Mouse (Mus musculus) activated CD4-positive, CD25-positive, alpha-beta regulatory T cell, adult 4 months (primary cell): ENCODE results near the gene Ganab. TPM values are rescaled to one million over a fixed set of nuclear protein-coding genes. Genes with fewer than 3 reads are reported as not detected.
A peak's percentile ranks its signal among the peaks of the same experiment; 100 is the strongest.
"Not testable (repeated sequence)": the region's sequence is repeated elsewhere in the genome, so short reads cannot be mapped to it uniquely, and the experiment has no call there.

Experiments
- ATAC-seq: one replicate; pipeline ENCODE4 v1.8.0; 2017
- polyA plus RNA-seq, 2 experiments: library from polyadenylated mRNA; unstranded; fragments of 100-300 nt; shearing (Covaris generic); gene quantifications; one replicate each; pipeline ENCODE4 v1.2.1; 2017

The Ganab gene
- polyA plus RNA-seq, 2 experiments from 2014 or later, result 40.0 to 57.3 TPM

DNA sequence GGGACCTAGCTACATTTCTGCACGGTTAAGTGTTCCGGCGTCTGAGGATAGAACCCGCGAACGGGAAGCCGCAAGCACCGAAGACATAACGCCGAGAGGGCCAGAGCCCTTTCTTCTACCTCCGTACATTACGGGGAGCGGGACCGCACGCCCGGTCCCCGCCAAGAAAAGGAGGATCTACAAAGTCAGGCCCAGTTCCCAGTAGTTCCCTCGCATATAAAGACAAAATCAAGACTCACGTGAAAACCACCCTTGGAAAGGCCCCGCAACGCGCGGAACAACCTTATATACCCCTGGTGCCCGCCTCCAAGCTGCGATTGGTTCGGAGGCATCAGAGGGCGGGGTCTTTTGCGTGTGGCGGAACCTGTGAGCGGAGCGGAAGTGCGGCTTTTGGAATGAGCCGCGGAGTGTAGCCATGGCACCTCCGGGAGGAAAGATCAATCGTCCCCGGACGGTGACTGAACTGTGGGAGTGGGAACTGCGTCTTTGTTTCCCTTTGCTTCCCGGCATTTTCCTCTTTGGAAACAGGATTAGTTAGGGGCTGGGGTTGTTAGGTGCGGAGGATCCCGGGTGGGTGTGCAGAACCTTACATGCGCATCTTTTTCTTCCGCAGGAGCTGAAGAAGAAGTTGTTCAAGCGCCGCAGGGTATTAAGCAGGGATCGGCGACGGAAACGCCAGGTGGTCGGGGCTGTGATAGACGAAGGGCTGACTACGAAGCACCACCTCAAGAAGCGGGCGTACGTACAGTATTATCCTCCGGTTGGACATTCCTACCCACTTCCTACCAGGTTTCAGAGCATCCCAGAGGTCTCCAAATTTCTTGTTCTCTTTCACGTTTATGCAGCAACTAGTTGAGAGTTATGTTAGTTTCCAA is 9.1 kb upstream of the Ganab start, which contains the start of the genes 1810009A15Rik and Gm49416:
Gene 1810009A15Rik (plus strand): TSS at position 343 of the 875 bp plus-strand sequence.
Gene Gm49416 (plus strand): TSS at position 416 of the 875 bp plus-strand sequence.
- ATAC-seq, result peak; percentile 87

DNA sequence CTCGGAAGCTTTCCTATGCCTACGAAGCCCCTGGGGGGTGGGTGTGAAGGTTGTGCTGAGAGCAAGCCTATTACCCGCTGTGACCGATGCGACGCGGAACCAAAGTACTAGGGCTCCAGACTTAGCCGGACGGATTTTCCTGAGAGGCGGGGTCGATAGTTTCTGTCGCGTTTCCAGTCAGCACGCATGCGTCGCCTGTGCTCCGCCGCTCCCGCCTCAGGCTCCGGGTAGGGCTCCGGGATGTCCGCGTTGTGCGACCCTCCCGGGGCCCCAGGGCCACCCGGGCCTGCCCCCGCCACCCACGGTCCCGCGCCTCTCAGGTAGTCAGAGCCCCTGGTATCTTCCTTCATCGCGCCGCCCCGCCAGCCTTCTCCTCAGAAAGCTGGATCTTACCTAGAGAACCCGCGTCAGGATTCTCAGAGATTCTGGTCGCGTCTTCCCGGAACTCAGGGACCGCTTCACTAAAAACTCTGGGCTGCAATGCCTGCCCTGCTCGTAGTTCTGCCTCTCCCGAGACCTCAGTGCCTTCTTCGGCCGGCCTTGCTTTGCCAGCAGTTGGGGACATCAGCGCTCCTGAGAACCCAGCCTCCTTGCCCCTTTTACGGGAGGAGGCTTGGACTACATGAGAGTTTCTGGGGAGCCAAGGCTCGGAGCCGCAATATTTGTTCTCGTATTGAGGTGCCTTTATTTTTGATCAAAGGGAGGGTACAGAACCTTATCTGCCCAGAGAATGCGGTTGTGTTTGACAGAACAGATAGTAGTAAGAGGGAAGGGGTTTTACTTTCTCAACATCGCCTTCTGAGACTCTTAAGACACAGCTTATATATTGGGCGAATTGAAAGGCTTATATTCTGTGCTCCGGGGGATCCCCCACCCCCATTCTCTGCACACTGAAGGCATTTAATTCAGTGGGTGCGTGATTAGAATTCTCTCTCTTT is 4.8 kb upstream of the Ganab start, which contains the start of gene Ints5:
Gene Ints5 (plus strand): TSS at position 177 of the 938 bp plus-strand sequence.
- ATAC-seq, result peak; percentile 15

DNA sequence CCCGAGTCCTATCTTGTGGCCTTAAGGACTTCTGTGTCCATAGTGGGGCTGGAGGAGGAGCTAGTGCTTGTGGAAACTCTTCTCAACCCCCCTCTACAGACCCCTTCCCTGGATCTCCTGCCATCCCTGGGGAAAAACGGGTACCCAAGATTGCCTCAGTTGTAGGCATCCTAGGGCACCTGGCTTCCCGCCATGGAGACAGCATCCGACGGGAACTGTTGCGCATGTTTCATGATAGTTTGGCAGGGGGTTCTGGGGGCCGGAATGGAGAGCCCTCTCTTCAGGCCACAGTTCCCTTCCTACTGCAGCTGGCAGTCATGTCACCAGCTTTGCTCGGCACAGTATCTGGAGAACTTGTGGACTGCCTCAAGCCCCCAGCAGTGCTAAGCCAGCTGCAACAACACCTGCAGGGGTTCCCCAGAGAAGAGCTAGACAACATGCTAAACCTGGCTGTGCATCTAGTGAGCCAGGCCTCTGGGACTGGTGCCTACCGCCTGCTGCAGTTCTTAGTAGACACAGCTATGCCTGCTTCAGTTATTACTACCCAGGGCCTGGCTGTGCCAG is 2.4 kb upstream of the Ganab start:
- ATAC-seq, result no peak

DNA sequence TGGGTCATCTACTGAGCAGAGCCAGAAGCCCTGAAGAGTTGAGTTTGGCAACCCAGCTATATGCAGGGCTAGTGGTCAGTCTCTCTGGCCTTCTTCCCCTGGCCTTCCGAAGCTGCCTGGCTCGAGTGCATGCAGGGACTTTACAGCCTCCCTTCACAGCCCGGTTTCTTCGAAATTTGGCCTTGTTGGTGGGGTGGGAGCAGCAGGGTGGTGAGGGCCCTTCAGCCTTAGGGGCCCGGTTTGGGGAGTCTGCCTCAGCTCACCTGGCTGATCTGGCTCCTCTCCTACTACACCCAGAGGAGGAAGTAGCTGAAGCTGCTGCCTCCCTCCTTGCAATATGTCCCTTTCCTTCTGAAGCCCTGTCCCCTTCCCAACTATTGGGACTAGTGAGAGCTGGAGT is 1.6 kb upstream of the Ganab start:
- ATAC-seq, result not testable (repeated sequence)

DNA sequence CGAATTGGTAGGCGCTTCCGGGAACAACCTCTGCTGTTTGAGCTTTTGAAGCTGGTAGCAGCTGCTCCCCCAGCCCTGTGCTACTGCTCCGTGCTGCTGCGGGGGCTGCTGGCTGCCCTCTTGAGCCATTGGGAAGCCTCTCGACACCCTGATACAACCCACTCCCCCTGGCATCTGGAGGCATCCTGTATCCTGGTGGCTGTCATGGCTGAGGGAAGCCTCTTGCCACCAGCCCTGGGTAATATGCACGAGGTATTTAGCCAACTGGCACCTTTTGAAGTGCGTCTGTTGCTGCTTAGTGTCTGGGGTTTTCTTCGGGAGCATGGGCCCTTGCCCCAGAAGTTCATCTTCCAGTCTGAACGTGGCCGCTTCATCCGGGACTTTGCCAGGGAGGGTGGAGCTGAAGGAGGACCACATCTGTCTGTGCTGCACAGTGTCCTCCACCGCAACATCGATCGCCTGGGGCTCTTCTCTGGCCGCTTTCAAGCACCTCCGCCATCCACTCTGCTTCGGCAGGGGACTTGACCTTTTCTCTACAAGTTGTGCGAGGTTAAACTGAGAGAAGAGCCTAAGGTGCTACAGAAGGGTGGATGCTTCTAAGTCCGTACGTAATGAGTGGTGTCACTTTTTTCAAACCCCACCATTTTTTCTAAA is 533 bp upstream of the Ganab start:
- ATAC-seq, result not testable (repeated sequence)

DNA sequence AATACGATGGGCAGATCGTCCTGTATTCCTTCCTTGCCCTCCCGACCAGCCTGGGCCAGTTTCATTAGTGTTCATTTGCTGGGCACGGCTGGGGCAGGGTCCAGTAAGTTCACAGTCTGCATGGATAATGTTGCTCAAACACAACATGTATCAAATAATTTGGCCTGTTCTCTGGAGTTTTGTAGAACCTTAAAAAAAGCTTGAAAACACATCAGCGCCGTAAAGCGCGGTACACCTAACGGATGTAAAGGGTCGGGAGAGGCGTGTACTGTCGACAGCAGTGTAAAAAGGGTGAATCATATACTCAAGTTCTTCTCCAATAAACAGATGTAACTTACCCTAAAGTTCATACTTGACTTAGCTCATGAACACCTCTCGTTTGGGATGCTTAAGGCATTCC is 705 bp downstream of the Ganab start:
- ATAC-seq, result no peak

DNA sequence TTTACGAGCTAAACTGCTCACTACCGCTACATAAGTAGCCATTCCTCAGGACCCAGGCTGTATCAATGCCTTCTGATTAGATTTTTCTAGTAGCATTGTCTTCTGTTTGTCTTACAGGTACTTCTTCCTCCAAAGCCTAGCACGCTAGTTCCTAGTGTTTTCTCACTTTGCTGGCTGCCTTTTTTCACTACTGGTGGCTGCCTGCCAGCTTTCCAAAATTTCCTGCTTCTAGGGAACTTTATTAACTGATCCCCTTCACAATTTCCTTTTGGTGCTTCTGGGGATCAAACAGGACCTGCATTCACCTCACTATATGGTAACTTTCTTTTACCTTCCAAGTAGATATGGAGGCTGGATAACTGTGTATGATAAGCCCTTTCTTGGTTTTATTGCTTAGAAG is 1.2 kb downstream of the Ganab start:
- ATAC-seq, result no peak

DNA sequence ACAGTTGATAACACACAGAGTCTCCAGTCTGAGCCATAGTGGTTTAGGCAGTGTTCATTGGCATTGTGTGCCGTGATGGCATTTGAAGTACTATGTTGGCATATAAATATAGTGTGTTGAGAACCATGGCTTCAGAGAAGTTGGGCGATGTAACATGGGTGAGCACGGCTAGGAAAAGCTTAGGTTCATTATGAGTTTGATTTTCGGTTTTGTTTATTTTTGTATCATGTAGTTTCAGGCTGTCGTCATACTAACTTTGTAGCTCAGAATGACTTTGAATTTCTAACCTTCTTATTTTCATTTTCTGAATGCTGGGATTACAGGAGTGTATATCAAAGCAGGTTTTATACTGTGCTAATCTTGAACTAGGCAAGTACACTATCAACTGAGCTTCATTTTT is 5.5 kb downstream of the Ganab start:
- ATAC-seq, result no peak

DNA sequence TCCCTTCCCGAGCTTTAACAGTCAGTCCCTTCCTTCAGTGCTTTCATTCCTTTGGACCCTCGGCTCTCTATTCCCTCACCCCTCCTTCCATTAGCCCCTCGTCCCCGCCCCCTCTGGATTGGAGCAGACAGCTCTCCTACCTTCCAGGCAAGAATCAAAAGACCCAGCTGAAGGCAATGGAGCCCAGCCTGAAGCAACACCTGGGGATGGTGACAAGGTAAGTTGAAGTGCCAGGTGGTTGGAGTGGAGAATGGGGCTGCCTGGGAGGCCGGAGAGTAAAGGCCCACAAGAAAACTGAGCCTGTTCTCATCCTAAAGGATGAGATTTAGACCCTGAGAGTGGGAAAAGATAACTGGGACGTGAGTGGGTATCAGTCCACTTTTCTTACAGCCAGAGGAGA is 10.7 kb downstream of the Ganab start:
- no peak for ATAC-seq

DNA sequence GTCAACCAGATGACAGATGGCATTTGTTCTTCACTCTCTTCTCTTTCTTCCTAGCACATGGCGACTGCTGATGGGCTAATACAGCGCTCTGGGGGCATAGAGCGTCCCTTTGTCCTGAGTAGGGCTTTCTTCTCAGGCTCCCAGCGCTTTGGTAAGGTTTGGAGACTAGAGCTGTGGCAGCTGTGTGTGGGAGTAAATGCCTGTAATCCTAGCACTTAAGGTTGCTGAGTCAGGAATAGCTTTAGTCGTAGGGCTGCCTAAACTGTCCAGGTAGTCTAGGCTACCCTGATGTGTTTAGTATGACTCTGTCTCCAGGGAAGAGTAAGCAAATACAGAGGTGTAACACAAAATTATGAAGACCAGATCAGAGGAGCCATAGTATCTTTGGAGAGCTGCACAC is 13.9 kb downstream of the Ganab start:
- no peak for ATAC-seq

DNA sequence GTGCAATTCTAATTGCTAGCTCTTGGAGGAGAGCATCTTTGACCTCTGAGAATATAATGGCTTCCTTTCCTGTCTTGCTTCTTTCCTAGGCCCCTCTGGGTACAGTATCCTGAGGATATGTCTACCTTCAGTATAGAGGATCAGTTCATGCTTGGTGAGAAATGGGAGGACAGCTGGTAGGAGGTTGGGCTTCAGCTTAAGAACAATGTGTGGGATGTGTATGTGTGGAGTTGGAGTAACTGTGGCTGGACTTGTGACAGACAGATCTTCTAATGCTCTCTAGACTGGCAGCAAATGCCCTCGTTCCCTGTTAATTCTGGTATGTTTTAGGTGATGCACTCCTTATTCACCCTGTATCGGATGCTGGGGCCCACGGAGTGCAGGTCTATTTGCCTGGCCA is 16.3 kb downstream of the Ganab start:
- no peak for ATAC-seq

DNA sequence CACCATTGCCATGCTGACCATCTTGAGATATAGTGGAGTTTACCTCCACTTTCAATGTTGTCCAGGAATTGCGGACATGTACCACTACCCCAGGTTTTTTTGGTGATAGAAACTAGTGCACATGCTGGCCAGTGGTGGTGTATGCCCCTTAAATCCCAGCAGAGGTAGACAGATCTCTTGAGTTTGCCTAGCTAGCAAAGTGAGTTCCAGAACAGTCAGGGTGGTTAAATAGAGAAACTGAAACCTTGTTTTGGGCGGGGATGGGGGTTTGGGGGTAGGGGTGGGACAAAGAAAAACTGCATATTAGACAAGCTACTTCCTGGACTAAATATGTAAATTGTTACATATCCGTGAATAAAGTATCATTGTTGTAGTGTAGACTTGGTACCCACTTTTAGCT is 21.1 kb downstream of the Ganab start:
- peak; percentile 31 for ATAC-seq

DNA sequence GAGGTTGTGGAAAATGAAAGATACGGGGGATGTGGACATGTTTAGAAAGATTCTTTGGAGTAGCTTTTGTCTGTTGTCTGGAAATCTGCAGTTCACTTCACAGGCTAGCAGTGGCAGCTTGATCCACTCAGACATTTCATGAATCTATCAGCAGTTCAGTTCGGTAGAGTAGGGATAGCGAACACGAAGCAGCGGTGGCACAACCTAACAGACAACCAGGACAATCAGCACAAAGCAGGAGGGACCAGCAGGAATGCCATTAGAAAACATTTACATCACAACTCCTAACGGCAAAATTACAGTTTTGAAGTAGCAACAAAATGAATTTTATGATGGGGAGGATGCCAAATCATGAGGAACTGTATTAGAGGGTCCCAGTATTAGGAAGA is 21.8 kb downstream of the Ganab start:
- no peak for ATAC-seq

DNA sequence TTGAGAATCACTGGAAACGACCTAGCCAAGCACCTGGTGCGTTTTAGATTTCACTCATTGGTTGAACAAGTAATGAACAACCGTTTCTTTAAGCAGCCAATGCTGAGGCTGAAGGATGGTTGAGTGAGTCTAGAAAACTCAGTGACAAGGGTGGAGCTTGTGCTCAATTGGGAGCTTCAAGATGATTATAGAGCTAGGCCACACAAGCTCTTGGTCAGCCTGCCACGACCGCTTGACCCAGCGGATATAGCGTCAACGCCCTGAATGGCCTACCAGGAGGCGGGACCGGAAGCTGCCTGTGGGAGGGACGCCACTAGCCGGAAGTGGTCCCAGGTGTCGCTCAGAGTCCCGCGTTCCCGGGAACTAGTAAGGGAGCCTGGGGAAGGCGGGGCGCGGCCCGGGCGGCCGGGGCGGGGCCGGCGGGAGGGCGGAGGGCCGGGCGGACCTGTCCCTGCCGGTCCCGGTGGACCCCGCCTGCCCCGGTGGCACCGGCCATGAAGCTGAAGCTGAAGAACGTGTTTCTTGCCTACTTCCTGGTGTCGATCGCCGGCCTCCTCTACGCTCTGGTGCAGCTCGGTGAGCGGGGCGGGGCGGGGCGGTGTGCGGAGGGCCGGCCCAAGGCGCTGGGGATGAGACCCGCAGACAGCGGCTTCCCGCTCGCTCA is 22.3 kb downstream of the Ganab start, which contains the start of gene B3gat3:
Gene B3gat3 (plus strand): TSS at position 302 of the 664 bp plus-strand sequence.
- peak; percentile 61 for ATAC-seq

DNA sequence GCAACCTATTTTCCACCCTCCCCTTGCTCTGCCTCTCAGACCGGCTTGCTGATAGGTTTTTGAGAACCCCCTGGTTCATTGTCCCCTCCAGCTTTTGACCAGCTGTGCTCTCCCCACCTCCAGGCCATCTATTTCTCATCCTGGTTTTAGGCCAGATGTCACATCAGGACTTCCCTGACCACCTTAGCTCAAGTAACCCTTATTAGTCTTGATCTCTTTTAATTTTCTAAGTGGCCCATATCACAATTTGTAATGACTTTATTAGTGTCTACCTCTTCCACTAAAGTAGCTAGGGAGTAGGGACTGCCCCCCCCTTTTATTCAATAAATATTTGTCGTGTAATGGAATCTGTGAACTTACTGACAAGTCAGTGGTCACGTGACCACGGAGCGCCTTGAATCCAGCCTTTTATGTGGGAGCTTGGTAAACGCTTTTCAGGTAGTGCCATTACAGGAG is 23.0 kb downstream of the Ganab start:
- peak; percentile 19 for ATAC-seq

DNA sequence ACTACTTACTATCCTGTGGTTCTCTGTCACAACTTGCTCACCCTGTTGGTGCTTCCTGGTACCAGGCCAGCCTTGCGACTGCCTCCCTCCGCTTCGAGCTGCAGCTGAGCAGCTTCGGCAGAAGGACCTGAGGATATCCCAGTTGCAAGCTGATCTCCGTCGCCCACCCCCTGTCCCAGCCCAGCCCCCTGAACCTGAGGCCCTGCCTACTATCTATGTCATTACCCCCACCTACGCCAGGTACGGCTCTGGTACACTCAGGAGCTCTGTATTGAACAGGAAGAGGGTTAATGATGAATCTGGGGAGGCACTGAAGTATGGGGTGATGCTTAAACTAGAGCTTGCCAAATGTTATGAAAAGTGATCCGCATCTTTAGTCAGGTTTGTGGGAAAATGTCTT is 23.9 kb downstream of the Ganab start:
- ATAC-seq, result no peak

DNA sequence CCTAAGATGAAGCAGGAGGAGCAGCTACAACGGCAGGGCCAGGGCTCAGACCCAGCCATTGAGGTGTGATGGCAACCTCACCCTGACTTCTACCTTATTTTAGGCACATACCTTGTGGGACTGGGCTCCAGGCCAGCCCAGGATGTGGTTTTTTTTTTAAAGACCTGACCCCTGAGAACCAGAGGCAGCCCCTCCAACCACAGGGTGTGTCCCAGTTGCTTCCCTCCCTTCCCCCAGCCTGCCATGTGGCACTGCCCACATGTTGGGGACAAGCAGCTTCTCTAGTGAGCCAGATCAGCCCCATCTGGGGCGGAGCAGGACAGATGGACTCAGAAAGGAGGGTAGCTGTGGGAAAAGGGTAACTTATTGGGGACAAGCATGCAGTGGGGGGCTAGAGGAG is 28.9 kb downstream of the Ganab start:
- peak; percentile 30 for ATAC-seq

DNA sequence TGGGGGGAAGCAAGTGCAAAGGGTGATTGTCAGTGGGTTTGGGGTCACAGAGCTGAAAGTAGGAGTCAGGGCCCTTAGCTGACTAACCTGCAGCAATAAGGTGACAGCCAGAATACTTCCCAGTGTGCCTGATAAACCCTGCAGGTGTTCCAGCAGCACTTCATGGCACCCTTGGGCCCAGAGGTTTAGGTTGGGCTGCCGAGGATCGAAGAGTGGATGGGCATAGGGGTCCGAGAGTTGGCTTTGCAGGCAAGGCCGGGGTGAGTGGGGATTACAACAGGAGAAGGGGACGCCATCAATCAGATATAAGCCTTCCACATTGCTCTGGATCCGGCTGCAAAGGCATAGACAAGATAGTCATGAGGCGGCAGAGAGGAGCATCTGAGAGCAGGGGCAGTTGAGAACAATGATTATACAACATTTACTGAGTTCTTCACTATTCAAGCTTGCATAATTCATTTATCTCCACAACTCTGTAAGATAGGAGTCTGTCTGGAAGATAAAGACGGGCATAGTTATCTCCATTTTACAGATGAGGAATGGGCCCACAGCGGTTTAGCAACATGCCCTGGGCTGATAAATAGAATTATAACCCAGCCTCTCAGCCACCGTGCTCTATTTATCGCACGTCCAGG is 30.1 kb downstream of the Ganab start:
- no peak for ATAC-seq

DNA sequence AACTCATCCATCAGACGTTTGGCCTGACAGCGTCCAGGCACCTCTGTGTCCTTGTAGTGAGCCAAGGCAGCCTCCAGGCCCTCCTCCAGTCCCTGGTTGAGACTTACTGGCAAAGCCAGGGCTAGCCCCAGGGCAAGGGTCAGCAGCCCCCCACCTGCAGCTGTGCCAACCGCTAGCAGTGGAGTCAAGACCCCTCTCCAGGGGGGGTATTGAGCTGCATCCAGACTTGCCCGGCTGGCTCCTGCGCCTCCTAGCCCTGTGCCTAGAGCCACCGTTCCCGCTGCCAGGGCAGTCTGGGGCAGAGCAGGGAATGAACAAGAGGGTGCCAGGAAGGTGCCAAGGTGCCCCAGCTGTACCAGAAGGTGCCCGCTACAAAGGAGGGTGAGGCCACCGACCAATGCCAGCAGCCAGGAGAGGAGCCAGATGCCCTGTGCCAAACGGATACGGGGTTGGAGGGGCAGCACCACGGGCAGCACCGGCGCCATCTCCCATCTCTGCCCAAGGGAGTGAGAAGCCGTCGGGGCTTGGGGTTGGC is 30.9 kb downstream of the Ganab start:
- no peak for ATAC-seq

DNA sequence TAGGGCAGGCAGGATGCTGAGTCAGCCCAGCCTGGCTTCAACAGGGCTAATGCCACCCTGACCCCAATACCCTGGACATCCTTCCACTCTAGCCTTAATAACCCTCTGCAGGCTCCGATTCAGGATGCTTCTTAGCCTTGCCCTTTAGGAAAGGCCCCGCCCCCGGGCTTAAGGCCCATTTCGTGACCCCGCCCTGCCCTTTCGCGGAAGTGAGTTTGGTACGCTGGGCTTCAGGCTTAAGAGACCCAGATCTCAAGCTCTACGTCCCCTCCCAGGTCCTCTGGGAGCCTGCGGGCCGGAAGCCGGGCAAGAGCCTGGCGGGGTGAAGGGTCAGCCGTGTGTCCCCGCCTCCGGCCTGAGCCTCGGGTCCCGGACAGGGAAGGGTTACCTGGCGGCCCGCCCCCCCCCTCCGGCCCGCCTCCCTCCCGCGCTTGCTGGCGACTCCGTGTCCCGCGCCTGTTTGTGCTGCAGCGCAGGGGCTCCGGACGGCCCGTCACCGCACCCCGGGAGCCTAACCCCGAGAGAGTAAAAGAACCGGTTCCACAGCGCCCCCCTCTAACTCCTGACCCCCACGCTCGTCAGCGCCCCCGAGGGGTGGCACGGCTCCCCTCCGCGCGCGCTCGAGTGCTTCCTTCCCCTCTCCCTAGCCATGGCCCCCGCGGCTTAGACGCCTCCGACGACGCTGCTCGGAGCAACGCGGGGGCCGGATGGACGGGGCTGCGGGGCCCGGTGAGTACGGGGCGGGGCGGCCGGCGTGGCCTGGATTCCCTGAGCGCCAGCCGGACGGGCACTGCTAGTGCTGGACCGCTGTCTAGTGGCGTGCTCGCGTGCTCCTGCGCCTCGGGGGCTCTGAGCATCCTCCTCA is 31.6 kb downstream of the Ganab start, which contains the start of the genes Rom1 and Eml3:
Gene Rom1 (minus strand): TSS at position 133 of the 865 bp plus-strand sequence.
Gene Eml3 (plus strand): TSS at position 329 of the 865 bp plus-strand sequence.
- ATAC-seq, result peak; percentile 71
